Mouse (Mus musculus): Measurements from ENCODE around the gene Per2. TPM values are rescaled to one million over a fixed set of nuclear protein-coding genes. Genes with fewer than 3 reads are reported as not detected.
A peak's percentile ranks its signal among the peaks of the same experiment; 100 is the strongest.

Per2 gene
- polyA plus RNA-seq, 1 experiment, result 0.96 TPM

- no peak for TF ChIP-seq CEBPB (IDR thresholded peaks at IDR 0.05; ENCODE audit: low read depth)
- no peak for TF ChIP-seq USF1 (IDR thresholded peaks at IDR 0.05; ENCODE audit: low read depth)
- peak; percentile 57 for TF ChIP-seq CTCF (IDR thresholded peaks at IDR 0.05; ENCODE audit: control insufficient read depth, insufficient read depth, insufficient read length)
- no peak for TF ChIP-seq FOSL1 (IDR thresholded peaks at IDR 0.05; ENCODE audit: insufficient read depth, low read length, poor library complexity, severe bottlenecking)
- TF ChIP-seq MYOG (IDR thresholded peaks at IDR 0.05; ENCODE audit: control insufficient read depth, extremely low read depth, insufficient read length), result no peak
- no peak for TF ChIP-seq MYOD1 (IDR thresholded peaks at IDR 0.05; ENCODE audit: control insufficient read depth, insufficient read length, low read depth)
- no peak overlapping the region for H3ac ChIP-seq (ENCODE audit: control insufficient read depth, insufficient read length, low read depth)
- no peaks in the 10 kb centered on the region for H3K79me3 ChIP-seq (ENCODE audit: low read depth)
- H3K4me3 ChIP-seq (ENCODE audit: insufficient read depth, poor library complexity, severe bottlenecking), result no peak overlapping the region
- no peaks in the 10 kb centered on the region for H3K27me3 ChIP-seq (ENCODE audit: control insufficient read depth, insufficient read depth, insufficient read length)
- no peaks in the 10 kb centered on the region for H3K79me2 ChIP-seq (ENCODE audit: control insufficient read depth, insufficient read depth)
- H3K36me3 ChIP-seq (ENCODE audit: control insufficient read depth, insufficient read depth), result no peaks in the 10 kb centered on the region
Observed at GRCm38 (mm10) chr1:91428614-91429013, 30.5 kb downstream of the Per2 start.

DNA sequence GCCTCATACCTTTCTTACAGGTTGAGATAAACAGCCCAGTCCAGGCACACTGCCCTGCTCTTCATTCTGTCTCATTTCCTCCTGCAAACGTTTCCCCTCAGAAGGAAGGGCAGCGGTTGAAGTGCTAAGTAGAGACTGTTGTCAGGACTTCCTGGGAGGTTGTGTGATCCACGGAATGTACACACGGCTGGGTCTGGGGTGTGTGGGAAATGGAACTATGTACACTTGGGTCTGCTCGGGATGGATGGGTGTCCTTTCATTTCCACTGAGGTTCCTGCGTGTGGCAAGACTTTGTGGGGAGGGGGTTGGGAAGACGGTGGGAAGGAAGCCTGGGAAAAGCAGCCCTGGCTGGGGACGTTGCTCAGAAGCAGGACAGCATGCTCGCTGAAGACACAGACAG is 32.7 kb downstream of the Per2 start:
- Histone ChIP-seq H3K79me2 (ENCODE audit: control insufficient read depth, insufficient read depth) (no peaks in the 10 kb centered on the region), H3ac (ENCODE audit: control insufficient read depth, insufficient read length, low read depth) (no peak overlapping the region), H3K27me3 (ENCODE audit: control insufficient read depth, insufficient read depth, insufficient read length) (no peaks in the 10 kb centered on the region)

DNA sequence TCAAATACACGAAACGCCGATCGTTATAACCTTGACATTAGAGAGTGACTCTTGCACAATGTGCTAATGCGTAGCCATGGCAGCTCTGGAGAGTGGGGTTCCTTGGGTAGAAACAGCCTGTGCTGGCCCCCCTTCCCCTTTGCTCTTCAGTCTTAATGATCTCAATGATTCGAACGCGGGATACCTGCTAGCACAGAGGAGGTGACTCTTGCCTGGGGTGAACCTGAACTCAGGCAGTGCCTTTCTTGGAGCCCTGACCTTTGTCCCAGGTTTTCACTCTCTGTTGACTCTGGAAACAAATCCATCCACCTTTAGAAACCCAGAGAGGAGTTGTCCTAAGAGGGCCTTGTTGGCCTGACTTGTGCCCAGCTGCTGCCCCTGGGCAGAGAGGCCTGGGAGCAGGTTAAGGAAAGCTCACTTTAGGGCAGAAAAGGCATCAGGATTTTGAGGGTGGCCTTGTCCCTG is 38.5 kb downstream of the Per2 start:
- H3K79me2 ChIP-seq (ENCODE audit: control insufficient read depth, insufficient read depth), result no peaks in the 10 kb centered on the region
- no peaks in the 10 kb centered on the region for H3K27me3 ChIP-seq (ENCODE audit: control insufficient read depth, insufficient read depth, insufficient read length)
- no peaks in the 10 kb centered on the region for H3K79me3 ChIP-seq (ENCODE audit: low read depth)
- no peak overlapping the region for H3ac ChIP-seq (ENCODE audit: control insufficient read depth, insufficient read length, low read depth)
- no peak overlapping the region for H3K4me3 ChIP-seq (ENCODE audit: insufficient read depth, poor library complexity, severe bottlenecking)
- no peak for TF ChIP-seq USF1 (IDR thresholded peaks at IDR 0.05; ENCODE audit: low read depth)
- TF ChIP-seq MAX (IDR thresholded peaks at IDR 0.05), result no peak
- no peak for TF ChIP-seq CEBPB (IDR thresholded peaks at IDR 0.05; ENCODE audit: low read depth)
- TF ChIP-seq CTCF (IDR thresholded peaks at IDR 0.05; ENCODE audit: control insufficient read depth, insufficient read depth, insufficient read length), result no peak
- no peak for TF ChIP-seq MYOD1 (IDR thresholded peaks at IDR 0.05; ENCODE audit: control insufficient read depth, insufficient read length, low read depth)
- no peak for TF ChIP-seq MYOG (IDR thresholded peaks at IDR 0.05; ENCODE audit: control insufficient read depth, extremely low read depth, insufficient read length)
- no peak for TF ChIP-seq FOSL1 (IDR thresholded peaks at IDR 0.05; ENCODE audit: insufficient read depth, low read length, poor library complexity, severe bottlenecking)
- H3K36me3 ChIP-seq (ENCODE audit: control insufficient read depth, insufficient read depth), result no peaks in the 10 kb centered on the region

More for the DNA sequence above, 32.7 kb downstream of the Per2 start:
- TF ChIP-seq MYOD1 (IDR thresholded peaks at IDR 0.05; ENCODE audit: control insufficient read depth, insufficient read length, low read depth), result no peak
- TF ChIP-seq USF1 (IDR thresholded peaks at IDR 0.05; ENCODE audit: low read depth), result no peak
- no peak for TF ChIP-seq MAX (IDR thresholded peaks at IDR 0.05)
- TF ChIP-seq FOSL1 (IDR thresholded peaks at IDR 0.05; ENCODE audit: insufficient read depth, low read length, poor library complexity, severe bottlenecking), result no peak
- no peak for TF ChIP-seq CEBPB (IDR thresholded peaks at IDR 0.05; ENCODE audit: low read depth)
- no peak for TF ChIP-seq CTCF (IDR thresholded peaks at IDR 0.05; ENCODE audit: control insufficient read depth, insufficient read depth, insufficient read length)
- no peak for TF ChIP-seq MYOG (IDR thresholded peaks at IDR 0.05; ENCODE audit: control insufficient read depth, extremely low read depth, insufficient read length)
- no peaks in the 10 kb centered on the region for H3K79me3 ChIP-seq (ENCODE audit: low read depth)
- no peaks in the 10 kb centered on the region for H3K36me3 ChIP-seq (ENCODE audit: control insufficient read depth, insufficient read depth)
- no peak overlapping the region for H3K4me3 ChIP-seq (ENCODE audit: insufficient read depth, poor library complexity, severe bottlenecking)

DNA sequence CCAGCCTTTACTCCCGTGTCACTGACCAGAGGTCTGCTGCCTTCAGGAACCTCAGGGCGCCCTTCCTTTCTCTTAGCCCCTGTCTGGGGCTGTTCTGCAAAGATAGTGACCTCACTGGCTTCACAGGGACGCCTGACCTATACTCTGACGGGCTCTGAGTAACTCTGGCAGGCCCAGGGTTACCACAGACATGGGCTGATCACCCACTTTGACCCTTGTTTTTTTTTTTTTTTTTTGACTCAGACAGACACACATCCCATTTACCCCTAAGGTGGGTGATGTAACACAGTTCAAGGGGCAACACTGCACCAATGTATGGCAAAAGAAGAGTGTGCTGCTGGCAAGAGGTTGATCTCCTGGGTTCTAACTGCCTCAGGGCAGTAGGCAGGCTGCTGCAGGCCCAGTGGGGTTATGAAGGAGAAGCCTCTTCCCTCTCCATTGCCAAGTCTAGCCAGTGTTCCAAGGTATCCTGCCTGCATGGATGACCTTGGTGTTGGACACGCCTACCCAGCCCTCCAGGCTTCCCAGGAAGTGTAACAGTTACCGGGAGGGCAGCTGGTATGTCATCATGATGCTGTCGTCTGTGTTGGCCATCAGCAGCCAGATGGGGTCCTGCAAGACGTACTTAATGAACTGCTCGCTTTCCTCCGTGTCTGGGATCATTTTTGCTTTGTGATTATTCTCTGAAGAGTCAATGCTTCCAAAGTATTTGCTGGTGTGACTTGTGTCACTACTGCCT is 39.1 kb downstream of the Per2 start:
- no peak for TF ChIP-seq MAX (IDR thresholded peaks at IDR 0.05)
- TF ChIP-seq CEBPB (IDR thresholded peaks at IDR 0.05; ENCODE audit: low read depth), result no peak
- TF ChIP-seq MYOG (IDR thresholded peaks at IDR 0.05; ENCODE audit: control insufficient read depth, extremely low read depth, insufficient read length), result no peak
- no peak for TF ChIP-seq USF1 (IDR thresholded peaks at IDR 0.05; ENCODE audit: low read depth)
- no peak for TF ChIP-seq CTCF (IDR thresholded peaks at IDR 0.05; ENCODE audit: control insufficient read depth, insufficient read depth, insufficient read length)
- no peak for TF ChIP-seq FOSL1 (IDR thresholded peaks at IDR 0.05; ENCODE audit: insufficient read depth, low read length, poor library complexity, severe bottlenecking)
- no peak for TF ChIP-seq MYOD1 (IDR thresholded peaks at IDR 0.05; ENCODE audit: control insufficient read depth, insufficient read length, low read depth)
- Histone ChIP-seq H3K79me2 (ENCODE audit: control insufficient read depth, insufficient read depth) (no peaks in the 10 kb centered on the region), H3K4me3 (ENCODE audit: insufficient read depth, poor library complexity, severe bottlenecking) (no peak overlapping the region), H3K27me3 (ENCODE audit: control insufficient read depth, insufficient read depth, insufficient read length) (no peaks in the 10 kb centered on the region), H3K79me3 (ENCODE audit: low read depth) (no peaks in the 10 kb centered on the region), H3K36me3 (ENCODE audit: control insufficient read depth, insufficient read depth) (no peaks in the 10 kb centered on the region), H3ac (ENCODE audit: control insufficient read depth, insufficient read length, low read depth) (no peak overlapping the region)

DNA sequence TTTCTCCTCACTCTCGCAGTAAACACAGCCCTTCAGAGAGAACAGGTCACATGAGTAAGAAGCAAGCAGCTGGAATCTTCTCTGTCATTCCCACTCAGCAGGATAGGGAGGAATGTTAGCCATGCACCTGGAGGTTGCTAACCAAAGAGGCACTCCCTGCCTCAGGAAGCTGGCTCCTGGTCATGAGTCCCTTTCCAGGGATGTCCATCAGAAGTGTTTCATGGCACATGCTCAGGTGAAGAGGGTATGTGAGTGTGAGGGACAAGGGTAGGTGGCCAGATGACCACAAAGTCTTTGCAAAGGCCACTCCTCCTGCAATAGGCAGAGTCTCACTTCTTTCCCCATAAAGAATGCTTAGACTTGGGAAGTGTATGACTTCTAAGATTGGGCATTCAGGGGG is 41.1 kb downstream of the Per2 start:
- H3K27me3 ChIP-seq (ENCODE audit: control insufficient read depth, insufficient read depth, insufficient read length), result no peaks in the 10 kb centered on the region
- H3ac ChIP-seq (ENCODE audit: control insufficient read depth, insufficient read length, low read depth), result no peak overlapping the region
- H3K79me2 ChIP-seq (ENCODE audit: control insufficient read depth, insufficient read depth), result no peaks in the 10 kb centered on the region
- no peaks in the 10 kb centered on the region for H3K79me3 ChIP-seq (ENCODE audit: low read depth)
- H3K36me3 ChIP-seq (ENCODE audit: control insufficient read depth, insufficient read depth), result no peaks in the 10 kb centered on the region
- no peak overlapping the region for H3K4me3 ChIP-seq (ENCODE audit: insufficient read depth, poor library complexity, severe bottlenecking)
- TF ChIP-seq MYOD1 (IDR thresholded peaks at IDR 0.05; ENCODE audit: control insufficient read depth, insufficient read length, low read depth) (no peak), MYOG (IDR thresholded peaks at IDR 0.05; ENCODE audit: control insufficient read depth, extremely low read depth, insufficient read length) (no peak), CTCF (IDR thresholded peaks at IDR 0.05; ENCODE audit: control insufficient read depth, insufficient read depth, insufficient read length) (no peak), USF1 (IDR thresholded peaks at IDR 0.05; ENCODE audit: low read depth) (no peak), FOSL1 (IDR thresholded peaks at IDR 0.05; ENCODE audit: insufficient read depth, low read length, poor library complexity, severe bottlenecking) (no peak), MAX (IDR thresholded peaks at IDR 0.05) (no peak), CEBPB (IDR thresholded peaks at IDR 0.05; ENCODE audit: low read depth) (no peak)
